Mouse (Mus musculus) neutrophil, adult 5-6 weeks (primary cell): ENCODE results near the gene Ints11. TPM values are rescaled to one million over a fixed set of nuclear protein-coding genes. Genes with fewer than 3 reads are reported as not detected.
A peak's percentile ranks its signal among the peaks of the same experiment; 100 is the strongest.

ENCODE experiments used
- ATAC-seq: fragments of 151-379, 151-347 bp; 2 replicates; pipeline ENCODE4 v1.8.0; 2017; ENCODE audit warnings: mild to moderate bottlenecking, moderate TSS enrichment; ENCODE audit not compliant: insufficient number of reproducible peaks, poor library complexity, low FRiP score, severe bottlenecking; ENCODE audit errors: extremely low read depth
- total RNA-seq: library from RNA; stranded (forward); fragments of 200-1000 nt; gene quantifications from 2 replicates; pipeline ENCODE4 v1.2.3, GENCODE M21; 2017

The Ints11 gene
- 25.4 and 26.8 TPM in 2 replicates for total RNA-seq

DNA sequence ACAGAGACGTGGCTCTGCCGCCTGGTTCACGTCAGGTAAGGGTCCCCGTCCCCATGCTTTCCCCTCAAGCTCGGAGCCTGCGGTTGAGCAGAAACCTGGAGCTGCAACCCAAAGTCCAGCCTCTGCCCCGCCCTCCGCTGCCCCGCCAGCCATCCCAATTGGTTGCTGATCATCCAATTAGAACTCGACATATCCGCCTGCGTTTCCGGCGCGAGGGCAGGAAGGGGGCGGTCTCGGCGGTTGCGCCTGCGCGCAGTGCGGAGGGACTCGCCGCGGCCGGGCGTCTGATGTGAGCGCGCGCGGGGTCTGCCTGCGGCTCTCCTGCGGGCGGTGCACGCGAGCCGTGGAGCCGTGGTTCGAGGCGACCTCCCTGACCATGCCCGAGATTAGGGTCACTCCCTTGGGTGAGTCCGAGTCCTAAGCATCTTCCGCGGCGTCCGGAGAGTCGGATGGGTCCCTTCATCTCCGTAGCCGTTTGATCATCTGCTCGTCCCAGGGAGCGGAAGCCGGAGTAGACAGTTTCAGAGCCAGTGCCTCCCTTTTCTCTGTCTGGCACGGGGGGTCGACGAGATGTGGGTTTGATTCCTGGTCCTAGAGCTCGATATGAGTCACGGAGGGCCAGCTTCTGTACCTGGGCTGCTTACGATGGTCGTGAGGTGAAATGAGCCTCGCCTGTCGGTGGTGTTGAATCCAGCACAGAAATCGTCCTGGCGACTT, at the start of gene Ints11, which contains the start of gene Cptp:
TSS of gene Ints11 (plus strand) at position 230 of the 717 bp plus-strand sequence.
TSS of gene Cptp (minus strand) at position 124 of the 717 bp plus-strand sequence.
- peak; percentile 98 for ATAC-seq

DNA sequence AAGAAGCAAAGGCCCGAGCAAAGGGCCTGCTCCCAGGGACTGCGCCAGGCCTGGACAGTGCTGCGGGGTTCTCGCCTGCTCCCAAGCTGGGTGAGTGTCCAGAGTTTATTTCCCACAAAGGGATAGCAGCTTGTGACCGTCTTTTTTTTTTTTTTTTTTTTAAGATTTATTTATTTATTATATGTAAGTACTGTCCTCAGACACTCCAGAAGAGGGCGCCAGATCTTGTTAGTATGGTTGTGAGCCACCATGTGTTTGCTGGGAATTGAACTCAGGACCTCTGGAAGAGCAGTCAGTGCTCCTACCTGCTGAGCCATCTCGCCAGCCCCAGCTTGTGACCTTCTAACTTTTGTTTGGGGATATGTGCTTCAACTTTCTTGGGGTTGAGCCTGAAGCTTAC, 48.3 kb upstream of the Ints11 start:
- ATAC-seq: no peak

DNA sequence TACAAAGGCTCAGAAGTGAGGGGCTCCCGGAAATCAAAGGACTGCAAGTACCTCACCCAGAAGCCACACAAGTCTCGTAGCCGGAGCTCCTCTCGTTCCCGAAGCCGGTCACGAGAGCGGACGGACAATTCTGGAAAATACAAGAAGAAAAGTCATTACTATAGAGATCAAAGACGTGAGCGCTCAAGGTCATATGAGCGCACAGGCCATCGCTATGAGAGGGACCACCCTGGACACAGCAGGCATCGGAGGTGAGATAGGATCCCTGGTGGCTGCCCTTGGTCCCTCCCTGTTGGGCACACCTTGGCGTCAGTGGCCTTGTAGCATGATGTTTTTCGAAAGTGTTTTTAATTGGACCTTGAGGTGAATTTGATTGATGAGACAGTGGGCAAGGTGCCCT, 45.9 kb upstream of the Ints11 start:
- no peak for ATAC-seq

DNA sequence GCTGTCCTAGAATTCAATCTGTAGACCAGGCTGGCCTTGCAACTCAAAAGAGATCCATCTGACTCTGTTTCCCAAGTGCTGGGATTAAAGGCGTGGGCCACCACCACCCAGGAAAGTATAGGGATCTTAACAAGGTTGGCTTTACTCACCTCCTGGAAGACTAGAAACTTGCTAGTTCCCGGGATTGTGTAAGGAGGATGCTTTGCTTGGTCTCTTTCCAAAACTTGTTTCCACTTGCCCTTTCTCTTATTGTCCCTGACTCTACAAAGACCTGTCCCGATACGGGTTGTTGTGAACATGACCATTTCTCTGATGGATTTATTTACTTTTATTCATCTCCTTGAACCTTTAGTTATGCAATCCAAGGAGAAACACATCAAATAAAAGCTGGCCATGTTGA, 39.5 kb upstream of the Ints11 start:
- ATAC-seq: no peak

DNA sequence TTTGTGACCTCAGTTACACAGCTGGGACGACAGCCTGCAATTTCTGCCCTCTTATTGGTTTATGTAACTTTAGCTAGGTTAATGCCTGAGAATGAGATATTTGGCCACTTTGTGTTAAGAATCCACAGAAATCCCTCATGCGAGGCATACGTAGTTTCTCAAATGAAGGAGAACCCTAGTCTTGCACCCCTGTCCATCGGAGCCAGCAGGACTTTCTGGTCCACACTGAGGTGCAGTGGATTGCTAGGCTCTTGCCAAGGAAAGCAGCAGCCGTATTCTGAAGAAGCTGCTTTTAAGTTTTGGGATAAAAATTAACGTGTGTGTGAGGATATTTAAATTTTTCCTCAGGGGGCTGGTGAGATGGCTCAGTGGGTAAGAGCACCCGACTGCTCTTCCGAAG, 38.8 kb upstream of the Ints11 start:
- ATAC-seq: no peak

DNA sequence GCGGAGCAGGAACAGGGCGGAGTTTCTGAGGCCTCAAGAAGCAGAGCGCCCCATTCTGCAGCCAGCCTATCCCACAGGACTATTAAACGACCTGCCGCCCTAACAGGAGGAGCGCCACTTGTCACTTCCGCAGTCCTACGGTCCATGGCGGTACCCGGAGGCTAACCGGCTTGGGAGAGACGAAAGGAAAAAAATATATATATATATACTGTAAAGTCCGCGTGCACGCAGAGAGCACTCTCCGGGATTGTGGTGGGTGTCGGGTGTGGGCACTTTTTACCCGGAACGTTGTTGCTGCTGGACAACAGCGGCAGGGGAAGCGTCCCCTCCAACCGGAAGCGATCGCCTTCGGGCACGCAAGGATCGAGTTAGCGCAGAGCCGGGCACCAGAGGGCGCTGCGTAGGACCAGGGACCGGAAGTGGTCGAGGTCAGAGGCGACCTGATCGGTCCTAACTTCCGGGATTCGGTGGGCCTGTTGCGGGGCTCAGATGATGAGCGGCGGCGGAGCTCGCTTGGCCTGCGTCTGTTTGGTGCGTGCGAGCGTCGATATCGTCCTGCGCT, 38.1 kb upstream of the Ints11 start, which contains the start of gene Aurkaip1:
TSS of gene Aurkaip1 (plus strand) at position 68 of the 562 bp plus-strand sequence.
- peak; percentile 85 for ATAC-seq

DNA sequence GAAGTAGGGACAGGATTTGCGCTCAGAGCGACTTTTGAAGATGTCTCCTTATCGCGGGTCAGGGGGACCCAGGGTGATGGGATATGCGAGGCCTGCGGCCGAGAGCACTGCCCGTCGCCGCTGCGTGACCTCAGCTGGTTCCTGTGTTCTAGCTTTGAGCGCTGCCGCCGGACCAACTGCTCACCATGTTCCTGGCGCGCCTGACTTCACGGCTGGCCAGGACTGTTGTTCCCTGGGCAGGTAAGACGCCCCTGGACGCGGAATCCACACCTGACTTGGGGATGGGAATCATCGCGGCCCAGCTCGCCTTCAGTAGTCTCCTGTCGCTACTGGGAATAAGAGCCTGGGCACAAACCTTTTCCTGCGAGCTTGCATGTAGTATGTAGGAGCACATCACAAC, 37.5 kb upstream of the Ints11 start:
- no peak for ATAC-seq

DNA sequence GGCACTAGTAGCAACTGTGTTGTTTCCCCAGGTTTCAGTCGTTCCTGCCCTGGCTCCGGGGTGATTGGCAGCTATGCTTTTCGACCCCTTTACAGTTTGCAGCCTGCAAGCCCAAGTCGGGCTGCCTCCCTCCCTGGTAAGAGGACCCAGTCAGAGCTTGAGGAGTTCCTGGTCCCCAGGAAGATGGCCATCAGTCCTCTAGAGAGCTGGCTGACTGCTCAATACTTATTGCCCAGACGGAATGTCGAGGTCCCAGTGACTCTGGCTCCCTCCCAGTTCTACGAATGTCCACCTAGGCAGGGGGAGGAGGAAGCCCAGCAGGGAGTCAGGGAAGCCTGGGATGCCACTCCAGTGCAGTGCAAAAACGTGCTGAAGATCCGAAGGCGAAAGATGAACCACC, 37.0 kb upstream of the Ints11 start:
- ATAC-seq: no peak

DNA sequence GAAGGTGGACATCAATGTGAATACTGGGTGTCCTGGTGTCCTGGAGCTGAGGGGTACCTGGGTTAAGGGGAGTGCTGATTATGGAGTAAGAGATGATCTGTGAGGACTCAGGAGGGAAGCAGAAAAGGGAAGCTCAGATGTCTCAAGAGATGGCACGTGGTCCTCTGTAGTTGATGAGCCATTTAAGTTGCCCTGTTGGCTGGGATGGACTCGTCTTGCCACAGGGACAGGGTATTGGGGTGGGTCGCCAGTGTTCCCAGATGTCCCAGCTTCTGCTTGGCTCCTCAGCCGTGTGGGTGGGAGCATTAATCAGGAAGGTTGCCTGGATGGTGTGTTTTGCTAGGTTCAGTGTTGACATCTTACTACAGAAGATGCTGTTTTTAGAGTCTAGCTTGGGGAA, 36.1 kb upstream of the Ints11 start:
- ATAC-seq: peak; percentile 36; the same call in 1 of the 2 replicates

DNA sequence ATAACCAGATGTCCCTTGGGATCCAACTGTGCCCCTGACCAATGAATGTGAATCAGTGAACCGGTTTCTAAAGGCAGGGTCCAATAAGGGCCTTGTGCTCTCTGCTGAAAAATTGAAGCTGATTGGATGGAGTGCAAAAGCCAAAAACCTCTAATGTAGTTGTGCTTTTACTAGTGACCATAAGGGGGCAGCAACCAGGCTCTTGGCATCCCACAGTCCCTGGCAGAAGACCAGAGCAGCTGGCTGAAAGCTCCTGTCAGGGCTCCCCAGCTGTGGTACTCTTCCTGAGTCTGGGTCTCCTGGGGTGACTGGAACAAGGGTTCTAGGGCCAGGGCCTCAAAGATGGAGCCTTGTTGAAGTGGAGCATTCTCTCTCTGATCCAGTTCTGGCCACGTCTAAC, 35.5 kb upstream of the Ints11 start:
- peak; percentile 30; the same call in 1 of the 2 replicates for ATAC-seq

DNA sequence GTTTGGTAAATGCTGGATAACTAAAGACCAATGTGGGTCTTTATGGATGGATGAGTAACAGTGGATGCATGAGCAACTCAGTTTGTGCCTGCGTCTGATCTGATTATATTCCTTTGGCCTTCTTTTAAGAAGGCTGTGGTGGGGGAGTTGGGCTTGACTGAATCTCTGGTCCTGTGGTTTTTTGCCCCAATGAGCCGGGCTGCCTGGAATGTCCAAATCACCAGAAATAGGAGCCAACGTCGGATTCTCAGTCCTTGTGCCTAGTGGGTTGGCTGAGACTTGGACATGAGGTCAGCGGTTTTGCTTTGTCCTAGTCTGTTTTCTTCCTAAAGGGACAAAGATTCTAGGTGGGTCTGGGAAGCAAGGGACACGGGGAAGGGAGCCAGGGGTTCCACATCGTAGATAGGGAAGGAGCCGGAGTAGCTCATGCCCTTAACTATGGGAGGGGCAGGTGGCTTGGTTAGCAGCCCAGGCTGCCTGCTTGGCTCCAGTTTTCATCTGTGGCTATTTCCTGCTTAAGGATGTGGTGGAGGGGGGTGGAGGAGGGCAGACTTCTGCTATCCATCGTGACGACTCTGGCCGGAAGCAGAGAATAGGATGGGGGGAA, 31.8 kb upstream of the Ints11 start:
- ATAC-seq: no peak

DNA sequence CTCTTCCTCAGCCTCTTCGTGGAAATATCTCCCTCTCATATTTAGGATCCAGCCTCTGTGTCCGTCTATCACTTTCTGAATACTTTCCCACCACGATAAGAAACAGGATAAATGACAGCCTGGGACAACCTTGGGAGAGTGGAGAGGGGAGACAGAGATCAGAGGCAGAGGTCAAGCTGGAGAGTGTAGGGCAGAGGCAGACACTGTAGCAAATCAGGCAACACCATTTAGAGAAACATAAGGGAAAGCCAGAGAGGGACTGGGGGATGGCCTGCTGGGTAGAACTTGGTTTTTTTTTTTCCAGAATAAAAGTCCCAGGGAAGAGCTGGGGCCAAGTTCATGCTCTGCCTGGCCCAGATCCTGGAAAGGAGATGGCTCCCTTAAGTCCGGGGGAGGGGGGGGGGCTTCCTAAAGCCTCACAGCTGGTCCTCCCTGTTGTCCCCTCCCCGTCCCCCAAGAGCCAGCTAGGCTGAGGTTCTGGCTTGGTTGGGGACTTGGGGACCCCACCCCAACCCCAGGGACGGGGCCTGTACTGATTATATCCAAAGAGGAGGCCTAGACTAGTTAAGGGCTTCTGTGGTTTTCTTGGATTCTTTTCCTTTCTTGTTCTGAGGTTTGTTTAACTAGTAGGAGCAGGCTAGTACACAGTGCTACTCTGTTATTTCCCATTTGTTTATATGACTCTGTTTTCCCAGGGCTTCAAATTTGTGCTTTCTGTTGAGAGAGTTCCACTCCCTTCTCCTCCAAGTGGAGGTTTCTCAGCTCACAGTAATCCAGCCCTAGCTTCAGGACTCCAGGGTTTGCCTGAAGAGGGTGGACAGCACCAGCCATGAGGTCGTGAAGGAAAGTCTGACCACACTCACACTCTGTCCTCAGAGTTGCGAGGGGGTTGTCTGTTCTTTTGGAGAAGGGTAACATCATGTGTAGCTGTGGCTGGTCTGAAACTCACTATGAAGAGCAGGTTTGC, 30.9 kb upstream of the Ints11 start:
- ATAC-seq: no peak

DNA sequence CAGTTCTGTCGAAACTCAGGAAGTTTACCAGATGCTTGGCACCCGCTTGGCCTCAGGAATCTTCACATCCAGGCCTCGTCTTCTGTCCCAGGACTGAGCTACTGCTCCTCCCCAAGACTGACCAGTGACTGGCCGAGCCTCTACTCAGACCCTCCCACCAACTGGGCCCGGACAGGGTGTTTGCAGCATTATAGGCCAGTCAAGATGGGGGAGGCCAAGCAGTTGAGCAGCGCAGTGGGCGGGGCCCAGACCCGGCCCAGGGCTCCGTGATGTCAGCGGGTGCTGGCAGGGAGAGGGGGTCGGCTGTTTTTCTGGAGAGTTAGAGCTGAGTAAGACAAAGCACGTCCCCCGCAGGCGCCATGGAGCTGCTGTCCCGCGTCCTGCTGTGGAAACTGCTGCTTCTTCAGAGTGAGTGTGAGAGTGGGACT, 29.8 kb upstream of the Ints11 start, which contains the start of gene Mxra8:
TSS of gene Mxra8 (plus strand) at position 198 of the 428 bp plus-strand sequence.
- ATAC-seq: no peak

DNA sequence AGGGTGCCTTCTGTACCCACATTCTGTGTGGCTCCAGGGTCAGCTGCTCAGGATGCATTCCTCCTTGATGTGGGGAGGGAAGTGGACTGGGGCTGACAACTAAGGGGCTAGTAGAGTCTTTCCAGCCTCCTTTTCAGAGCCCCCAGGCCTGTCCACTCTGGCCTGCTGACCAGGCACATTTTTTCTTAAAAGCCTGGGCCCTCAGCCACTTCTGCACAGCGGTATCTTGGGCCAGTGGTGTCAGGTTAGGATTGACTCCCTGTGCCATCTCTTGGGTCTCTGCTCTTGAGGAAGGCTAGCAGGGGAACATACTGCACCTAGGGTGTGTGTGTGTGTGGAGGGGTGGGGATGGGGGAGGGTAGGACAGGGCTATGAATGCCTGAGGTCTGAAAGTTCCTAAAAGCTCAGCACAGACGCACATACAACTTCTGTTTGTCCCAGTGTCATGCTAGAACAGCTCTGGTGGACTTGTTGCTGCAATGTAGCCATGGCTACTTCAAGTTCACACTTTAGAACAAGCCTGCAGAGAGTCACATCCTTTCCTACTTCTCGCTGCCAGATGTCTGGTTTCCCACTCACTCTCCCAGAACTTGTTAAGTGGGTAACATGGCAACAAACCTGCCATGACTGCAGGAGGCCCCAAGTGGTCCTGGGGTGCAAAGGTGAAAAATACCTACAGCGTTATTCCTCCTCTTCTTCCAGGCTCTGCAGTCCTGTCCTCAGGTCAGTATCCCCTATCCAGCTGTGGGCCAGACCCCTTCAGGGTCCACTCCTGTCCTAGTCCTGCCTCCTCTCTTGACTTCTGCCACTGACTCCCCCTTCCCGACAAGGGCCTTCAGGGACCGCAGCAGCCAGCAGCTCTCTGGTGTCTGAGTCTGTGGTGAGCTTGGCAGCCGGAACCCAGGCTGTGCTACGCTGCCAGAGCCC, 29.0 kb upstream of the Ints11 start:
- no peak for ATAC-seq

DNA sequence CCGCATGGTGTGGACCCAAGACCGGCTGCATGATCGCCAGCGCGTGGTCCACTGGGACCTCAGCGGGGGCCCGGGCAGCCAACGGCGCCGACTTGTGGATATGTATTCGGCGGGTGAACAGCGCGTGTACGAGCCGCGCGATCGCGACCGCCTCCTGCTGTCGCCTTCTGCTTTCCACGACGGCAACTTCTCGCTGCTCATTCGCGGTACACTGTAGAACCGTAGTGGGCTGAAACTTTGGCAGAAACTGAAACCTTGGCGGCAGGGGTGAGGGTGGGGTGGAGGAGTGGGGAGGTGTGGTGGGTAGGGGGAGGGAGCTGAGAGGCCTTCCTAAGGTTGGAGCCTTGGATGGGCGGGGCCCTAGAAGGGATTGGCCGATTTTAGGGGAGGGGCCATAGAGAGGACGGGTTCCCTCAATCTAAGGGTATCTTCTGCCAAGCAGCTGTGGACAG, 28.3 kb upstream of the Ints11 start:
- peak; percentile 68 for ATAC-seq

DNA sequence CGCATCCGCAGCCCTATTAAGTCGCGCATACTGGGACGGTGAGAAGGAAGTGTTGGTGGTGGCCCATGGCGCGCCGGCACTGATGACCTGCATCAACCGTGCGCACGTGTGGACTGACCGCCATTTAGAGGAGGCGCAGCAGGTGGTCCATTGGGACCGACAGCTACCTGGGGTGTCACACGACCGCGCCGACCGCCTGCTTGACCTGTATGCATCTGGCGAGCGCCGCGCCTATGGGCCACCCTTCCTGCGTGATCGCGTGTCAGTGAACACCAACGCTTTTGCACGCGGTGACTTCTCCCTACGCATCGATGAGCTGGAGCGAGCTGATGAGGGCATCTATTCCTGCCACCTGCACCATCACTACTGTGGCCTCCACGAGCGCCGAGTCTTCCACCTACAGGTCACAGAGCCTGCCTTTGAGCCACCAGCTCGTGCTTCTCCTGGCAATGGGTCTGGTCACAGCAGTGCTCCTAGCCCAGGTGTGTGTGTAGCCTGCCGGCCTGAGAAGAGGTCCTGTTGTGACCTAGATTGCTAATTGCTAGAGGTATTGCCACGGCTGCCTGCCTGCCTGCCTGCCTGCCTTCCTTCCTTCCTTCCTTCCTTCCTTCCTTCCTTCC, 27.6 kb upstream of the Ints11 start:
- ATAC-seq: no peak

DNA sequence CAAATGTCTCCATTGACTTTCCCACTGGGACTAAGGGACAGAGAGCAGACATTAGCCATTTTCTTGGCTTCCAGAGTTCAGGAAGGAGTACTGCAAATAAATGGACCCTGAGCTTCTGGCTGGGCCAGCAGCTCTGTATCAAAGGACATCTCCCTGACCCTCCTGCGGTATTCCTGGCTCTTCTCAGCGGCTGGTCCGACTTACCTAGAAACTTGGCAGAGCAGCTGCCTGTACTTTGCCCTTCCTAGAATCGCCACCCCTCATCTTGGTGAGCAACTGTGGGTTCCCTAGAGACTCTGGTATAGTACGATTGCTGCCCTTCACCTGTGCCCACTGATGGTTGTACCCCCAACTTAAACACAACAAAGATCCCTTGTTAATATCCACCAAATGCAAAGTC, 26.1 kb upstream of the Ints11 start:
- ATAC-seq: no peak
